Mouse (Mus musculus): Measurements from ENCODE around the gene Vil1. TPM values are rescaled to one million over a fixed set of nuclear protein-coding genes. Genes with fewer than 3 reads are reported as not detected.
A peak's percentile ranks its signal among the peaks of the same experiment; 100 is the strongest.
"Not testable (repeated sequence)": the region's sequence is repeated elsewhere in the genome, so short reads cannot be mapped to it uniquely, and the experiment has no call there.

Gene Vil1
- polyA plus RNA-seq, 1 experiment from 2014 or later, result 0.09 TPM

DNA sequence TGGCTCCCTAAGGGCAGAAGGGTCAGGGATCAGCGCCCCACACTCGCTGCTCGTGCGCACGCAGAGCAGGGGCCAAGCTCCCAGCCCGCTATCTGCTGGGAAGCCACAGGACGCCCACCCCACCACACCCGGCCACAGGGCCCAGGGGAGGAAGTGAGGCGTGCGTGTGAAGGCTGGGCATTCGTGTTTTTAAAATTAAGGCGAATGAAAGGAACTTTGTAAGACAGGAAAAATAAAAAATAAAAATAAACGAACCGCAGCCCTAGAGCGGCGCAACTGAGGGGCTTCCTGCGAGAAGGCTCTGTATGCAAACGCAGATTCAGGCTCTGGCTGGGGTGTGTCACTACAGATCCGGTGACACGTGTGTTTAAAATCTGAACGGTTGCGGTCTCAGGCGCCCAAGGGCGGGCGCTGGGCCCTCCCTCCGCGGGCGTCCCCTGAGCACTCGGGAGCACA lies 19.3 kb upstream of the Vil1 start:
- Histone ChIP-seq H3K4me2 (replicated peaks) (peak overlapping the region; percentile 87), H3K9ac (no peak overlapping the region), H3K4me3 (peak overlapping the region; percentile 94; the same call in 1 of the 2 replicates), H3K36me3 (peaks cover 10% of the 10 kb centered on the region), H3K4me1 (peaks cover 32% of the 10 kb centered on the region), H3K27ac (peak overlapping the region; percentile 4; the same call in 1 of the 2 replicates), H3K9me3 (replicated peaks) (no peaks in the 10 kb centered on the region), H3K27me3 (peaks cover 25% of the 10 kb centered on the region; the same call in 1 of the 2 replicates)
- WGBS, result 3% methylated on average over 29 of the region's 29 CpGs
- ATAC-seq (ENCODE audit: low FRiP score), result no peak

GRCm38 (mm10) chr1:74390287-74390906 lies 18.8 kb upstream of the Vil1 start:
- peak overlapping the region; percentile 4; the same call in 1 of the 2 replicates for H3K27ac ChIP-seq
- WGBS, result 6% methylated on average over 21 of the region's 21 CpGs
- peaks cover 32% of the 10 kb centered on the region for H3K4me1 ChIP-seq

DNA sequence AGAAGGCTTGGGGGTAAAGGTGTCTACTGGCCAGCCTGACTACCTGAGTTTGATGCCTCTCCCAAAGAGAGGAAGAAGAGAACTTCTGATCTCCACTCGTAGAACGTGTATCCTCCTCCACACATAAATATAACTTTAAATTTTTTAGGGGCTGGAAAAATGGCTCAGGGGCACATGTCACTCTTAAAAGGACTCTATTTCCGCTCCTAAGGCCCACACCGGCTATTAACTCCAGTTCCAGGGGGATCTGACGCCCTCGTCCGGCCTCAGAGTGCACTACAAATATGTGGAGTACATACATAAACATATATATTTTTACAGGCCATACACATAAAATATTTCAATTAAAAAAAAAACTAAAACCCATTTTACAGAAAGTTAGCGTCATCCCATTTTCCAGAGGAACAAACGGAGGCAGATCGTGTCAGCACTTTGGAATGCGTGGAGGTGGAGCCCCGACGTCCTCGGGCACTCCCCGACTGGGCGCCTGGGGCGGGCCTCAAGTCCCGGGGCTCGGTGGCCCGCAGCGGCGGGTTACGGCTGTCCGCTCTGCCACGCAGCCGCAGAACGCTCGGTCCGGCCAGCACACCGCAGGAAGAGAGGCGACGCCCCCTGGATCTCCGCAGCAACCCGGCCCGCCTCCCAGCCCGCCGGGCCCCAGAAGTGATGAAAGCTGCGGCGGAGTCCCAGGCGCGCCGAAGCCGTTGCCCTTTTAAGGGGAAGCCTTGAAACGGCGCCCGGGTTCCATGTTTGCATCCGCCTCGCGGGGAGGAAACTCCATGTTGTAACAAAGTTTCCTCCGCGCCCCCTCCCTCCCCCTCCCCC lies 18.0 kb upstream of the Vil1 start, which contains the start of gene Ctdsp1:
Gene Ctdsp1 (plus strand): TSS at position 586 of the 825 bp plus-strand sequence.
- ATAC-seq (ENCODE audit: low FRiP score), result peak; percentile 77
- WGBS, result 3% methylated on average over 42 of the region's 51 CpGs
- peak within 1 kb of the TSS; percentile 90 for H3K9ac ChIP-seq
- no peaks in the 10 kb centered on the region for H3K9me3 ChIP-seq (replicated peaks)
- H3K4me3 ChIP-seq, result peak within 1 kb of the TSS; percentile 94
- H3K36me3 ChIP-seq, result peaks cover 12% of the 10 kb centered on the region
- H3K27ac ChIP-seq, result peak within 1 kb of the TSS; percentile 89
- H3K4me2 ChIP-seq (replicated peaks), result peak within 1 kb of the TSS; percentile 87
- peaks cover 25% of the 10 kb centered on the region; the same call in 1 of the 2 replicates for H3K27me3 ChIP-seq
- H3K4me1 ChIP-seq, result peaks cover 32% of the 10 kb centered on the region

More at GRCm38 (mm10) chr1:74390287-74390906, 18.8 kb upstream of the Vil1 start:
- peak overlapping the region; percentile 94; the same call in 1 of the 2 replicates for H3K4me3 ChIP-seq
- peaks cover 25% of the 10 kb centered on the region; the same call in 1 of the 2 replicates for H3K27me3 ChIP-seq
- peaks cover 12% of the 10 kb centered on the region for H3K36me3 ChIP-seq
- H3K9ac ChIP-seq, result no peak overlapping the region
- no peaks in the 10 kb centered on the region for H3K9me3 ChIP-seq (replicated peaks)
- no peak for ATAC-seq (ENCODE audit: low FRiP score)
- H3K4me2 ChIP-seq (replicated peaks), result peak overlapping the region; percentile 87

- WGBS, result under 1% methylated on average over 52 of the region's 63 CpGs
- H3K4me1 ChIP-seq, result peaks cover 32% of the 10 kb centered on the region
- H3K36me3 ChIP-seq, result peaks cover 12% of the 10 kb centered on the region
- H3K4me3 ChIP-seq, result peak overlapping the region; percentile 94
- peaks cover 25% of the 10 kb centered on the region; the same call in 1 of the 2 replicates for H3K27me3 ChIP-seq
- peak overlapping the region; percentile 90 for H3K9ac ChIP-seq
- peak overlapping the region; percentile 87 for H3K4me2 ChIP-seq (replicated peaks)
- peak; percentile 49 for ATAC-seq (ENCODE audit: low FRiP score)
- no peaks in the 10 kb centered on the region for H3K9me3 ChIP-seq (replicated peaks)
- H3K27ac ChIP-seq, result peak overlapping the region; percentile 89
Observed at GRCm38 (mm10) chr1:74391844-74392441, 17.2 kb upstream of the Vil1 start.

- peak overlapping the region; percentile 87 for H3K4me2 ChIP-seq (replicated peaks)
- 5% methylated on average over 16 of the region's 16 CpGs for WGBS
- peak; percentile 24 for ATAC-seq (ENCODE audit: low FRiP score)
- peaks cover 12% of the 10 kb centered on the region for H3K36me3 ChIP-seq
- H3K4me3 ChIP-seq, result peak overlapping the region; percentile 94
- no peaks in the 10 kb centered on the region for H3K9me3 ChIP-seq (replicated peaks)
- peaks cover 34% of the 10 kb centered on the region for H3K4me1 ChIP-seq
- peaks cover 25% of the 10 kb centered on the region; the same call in 1 of the 2 replicates for H3K27me3 ChIP-seq
- H3K27ac ChIP-seq, result peak overlapping the region; percentile 89
- H3K9ac ChIP-seq, result peak overlapping the region; percentile 90
Observed at GRCm38 (mm10) chr1:74392446-74392994, 16.7 kb upstream of the Vil1 start.

GRCm38 (mm10) chr1:74393010-74393409 lies 16.2 kb upstream of the Vil1 start:
- Histone ChIP-seq H3K4me2 (replicated peaks) (peak overlapping the region; percentile 87), H3K4me1 (peaks cover 37% of the 10 kb centered on the region), H3K9ac (peak overlapping the region; percentile 90), H3K9me3 (replicated peaks) (no peaks in the 10 kb centered on the region), H3K36me3 (peaks cover 12% of the 10 kb centered on the region), H3K27ac (no peak overlapping the region), H3K4me3 (peak overlapping the region; percentile 94), H3K27me3 (peaks cover 21% of the 10 kb centered on the region; the same call in 1 of the 2 replicates)
- ATAC-seq (ENCODE audit: low FRiP score), result no peak
- WGBS, result 56% methylated on average over 7 of the region's 7 CpGs

GRCm38 (mm10) chr1:74393697-74394096 lies 15.5 kb upstream of the Vil1 start:
- H3K4me1 ChIP-seq, result peaks cover 39% of the 10 kb centered on the region
- peaks cover 18% of the 10 kb centered on the region; the same call in 1 of the 2 replicates for H3K27me3 ChIP-seq
- H3K27ac ChIP-seq, result no peak overlapping the region
- WGBS, result 88% methylated on average over 9 of the region's 9 CpGs
- H3K36me3 ChIP-seq, result peaks cover 12% of the 10 kb centered on the region
- H3K4me3 ChIP-seq, result no peak overlapping the region
- no peak for ATAC-seq (ENCODE audit: low FRiP score)
- H3K4me2 ChIP-seq (replicated peaks), result no peak overlapping the region
- no peak overlapping the region for H3K9ac ChIP-seq
- H3K9me3 ChIP-seq (replicated peaks), result no peaks in the 10 kb centered on the region

- Histone ChIP-seq H3K4me3 (no peak overlapping the region), H3K4me2 (replicated peaks) (no peak overlapping the region), H3K27ac (no peak overlapping the region), H3K9ac (no peak overlapping the region), H3K9me3 (replicated peaks) (no peaks in the 10 kb centered on the region), H3K4me1 (peaks cover 39% of the 10 kb centered on the region), H3K27me3 (peaks cover 14% of the 10 kb centered on the region; the same call in 1 of the 2 replicates), H3K36me3 (peaks cover 12% of the 10 kb centered on the region)
- WGBS, result 92% methylated on average over 9 of the region's 9 CpGs
- no peak for ATAC-seq (ENCODE audit: low FRiP score)
Observed at GRCm38 (mm10) chr1:74394311-74394710, 14.9 kb upstream of the Vil1 start.

DNA sequence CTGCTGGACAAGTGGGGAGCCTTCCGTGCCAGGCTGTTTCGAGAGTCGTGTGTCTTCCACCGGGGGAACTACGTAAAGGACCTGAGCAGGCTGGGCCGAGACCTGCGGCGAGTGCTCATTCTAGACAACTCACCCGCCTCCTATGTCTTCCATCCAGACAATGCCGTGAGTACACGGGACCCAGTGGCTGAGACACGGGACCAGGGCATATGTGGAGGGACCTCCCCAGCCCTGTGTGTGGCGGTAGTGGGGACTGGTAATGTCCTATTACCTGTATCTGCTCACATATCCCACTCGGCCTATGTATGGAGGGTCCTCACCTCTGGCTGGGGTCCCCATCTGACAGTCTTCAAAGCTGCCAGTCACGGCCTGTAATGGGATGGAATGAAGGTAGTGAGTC lies 14.3 kb upstream of the Vil1 start:
- Histone ChIP-seq H3K4me1 (peaks cover 36% of the 10 kb centered on the region), H3K9ac (no peak overlapping the region)
- ATAC-seq (ENCODE audit: low FRiP score), result no peak

GRCm38 (mm10) chr1:74395290-74395689 lies 13.9 kb upstream of the Vil1 start:
- no peak for ATAC-seq (ENCODE audit: low FRiP score)
- Histone ChIP-seq H3K4me3 (no peak overlapping the region), H3K36me3 (peaks cover 12% of the 10 kb centered on the region), H3K27me3 (0 out of 2 replicates have a peak, but pooled peaks cover 5% of the 10 kb centered on the region), H3K4me2 (replicated peaks) (no peak overlapping the region), H3K27ac (no peak overlapping the region), H3K9ac (no peak overlapping the region), H3K9me3 (replicated peaks) (no peaks in the 10 kb centered on the region), H3K4me1 (peaks cover 32% of the 10 kb centered on the region)
- WGBS, result 87% methylated on average over 12 of the region's 13 CpGs

More for the DNA sequence above, 14.3 kb upstream of the Vil1 start:
- H3K4me3 ChIP-seq, result no peak overlapping the region
- 0 out of 2 replicates have a peak, but pooled peaks cover 9% of the 10 kb centered on the region for H3K27me3 ChIP-seq
- peaks cover 12% of the 10 kb centered on the region for H3K36me3 ChIP-seq
- WGBS, result 89% methylated on average over 15 of the region's 15 CpGs
- no peaks in the 10 kb centered on the region for H3K9me3 ChIP-seq (replicated peaks)
- no peak overlapping the region for H3K27ac ChIP-seq
- no peak overlapping the region for H3K4me2 ChIP-seq (replicated peaks)

DNA sequence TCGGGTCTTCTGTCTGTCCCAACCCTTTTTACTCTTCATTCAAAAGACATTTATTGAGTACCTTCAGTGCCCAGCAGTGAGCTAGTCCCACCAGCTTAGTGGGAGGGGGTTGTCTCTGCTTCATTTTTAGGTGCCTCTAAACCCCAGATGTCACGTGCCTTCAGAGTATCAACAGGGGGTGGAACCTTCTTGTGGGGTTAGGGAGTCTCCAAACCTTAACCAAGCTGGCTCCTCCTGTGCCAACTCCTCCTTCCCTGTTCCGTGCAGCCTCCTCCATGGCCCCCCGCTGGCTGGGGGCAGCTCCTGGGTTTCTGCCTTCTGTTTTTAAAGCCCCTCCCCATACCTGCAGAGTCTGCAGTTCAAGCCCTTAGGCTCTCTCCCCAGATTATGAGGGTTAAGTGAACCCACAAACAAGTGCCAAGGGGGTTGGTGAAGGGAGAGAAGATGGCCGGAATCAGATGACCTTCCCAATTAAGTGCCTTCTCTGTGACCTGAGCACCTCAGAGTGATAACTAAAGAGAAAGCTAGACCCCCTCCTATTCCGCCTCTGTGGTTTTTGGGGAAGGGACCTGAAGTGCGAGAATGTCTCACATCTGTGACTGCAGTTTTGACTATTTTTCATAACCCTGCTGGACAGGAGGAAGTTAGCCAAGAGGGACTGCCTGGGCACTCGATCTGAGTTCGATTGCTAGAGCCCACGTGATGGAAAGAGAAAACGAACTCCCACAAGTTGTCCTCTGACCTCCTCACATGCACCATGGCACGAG lies 12.5 kb upstream of the Vil1 start:
- Histone ChIP-seq H3K4me1 (peaks cover 29% of the 10 kb centered on the region), H3K4me2 (replicated peaks) (peak overlapping the region; percentile 83), H3K36me3 (peaks cover 12% of the 10 kb centered on the region), H3K9ac (peak overlapping the region; percentile 59; the same call in 1 of the 2 replicates), H3K4me3 (peak overlapping the region; percentile 42), H3K27ac (peak overlapping the region; percentile 82)
- H3K27me3 ChIP-seq; H3K9me3 ChIP-seq (replicated peaks); ATAC-seq (ENCODE audit: low FRiP score): not testable (repeated sequence)
- 6% methylated on average over 12 of the region's 12 CpGs for whole genome bisulfite sequencing
